Mouse (Mus musculus) B cell, adult 2 months (primary cell): ENCODE results near the gene Gmds.

ENCODE experiments used
- DNase-seq, 2 experiments: peaks; one replicate each; pipeline ENCODE4 v3.0.0; 2022

The Gmds gene

DNA sequence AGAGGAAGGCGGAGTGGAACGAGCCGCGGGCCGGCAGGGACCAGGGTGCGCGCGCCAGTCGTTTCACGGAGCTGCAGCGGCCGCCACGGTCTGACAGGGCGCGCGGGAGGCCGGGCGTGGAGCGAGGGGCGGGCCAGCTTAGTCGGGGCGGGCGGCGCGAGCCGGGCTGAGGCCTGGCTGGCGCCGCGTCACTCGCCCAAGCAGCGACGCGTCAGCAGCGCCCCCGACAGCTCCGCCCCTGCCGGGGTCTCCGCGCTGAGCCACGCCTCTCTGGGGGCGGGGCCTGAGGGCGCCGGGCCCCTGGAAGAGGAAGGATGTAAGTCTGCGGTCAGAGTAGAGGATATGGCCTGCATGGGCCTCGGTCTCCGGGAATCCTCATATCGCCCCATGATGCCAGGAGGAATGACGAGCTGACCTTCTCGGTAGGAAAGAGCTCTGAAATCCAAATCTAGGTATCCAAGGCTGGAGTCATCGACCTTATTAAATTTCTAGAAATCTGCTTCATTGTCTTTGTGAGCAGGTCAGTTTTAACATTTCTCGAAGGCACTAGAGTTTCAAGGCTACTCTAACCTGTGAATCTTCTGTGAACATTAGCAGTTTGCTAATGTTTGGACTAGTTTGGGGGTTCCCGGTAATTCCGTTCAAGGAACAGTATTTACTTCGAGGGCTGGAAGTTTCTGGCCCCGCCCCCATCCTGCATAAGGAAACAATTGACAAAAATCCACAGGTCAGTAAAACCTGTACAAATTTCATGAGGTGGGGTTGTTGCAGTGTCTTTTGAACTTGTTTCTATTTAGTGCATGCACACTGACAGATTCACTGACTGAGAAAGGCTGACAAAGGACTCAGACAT, at the start of gene Gmds:
Gmds (minus strand) TSS at position 228 of the 853 bp plus-strand sequence.
- peak; percentile 90 to 92 for DNase-seq

DNA sequence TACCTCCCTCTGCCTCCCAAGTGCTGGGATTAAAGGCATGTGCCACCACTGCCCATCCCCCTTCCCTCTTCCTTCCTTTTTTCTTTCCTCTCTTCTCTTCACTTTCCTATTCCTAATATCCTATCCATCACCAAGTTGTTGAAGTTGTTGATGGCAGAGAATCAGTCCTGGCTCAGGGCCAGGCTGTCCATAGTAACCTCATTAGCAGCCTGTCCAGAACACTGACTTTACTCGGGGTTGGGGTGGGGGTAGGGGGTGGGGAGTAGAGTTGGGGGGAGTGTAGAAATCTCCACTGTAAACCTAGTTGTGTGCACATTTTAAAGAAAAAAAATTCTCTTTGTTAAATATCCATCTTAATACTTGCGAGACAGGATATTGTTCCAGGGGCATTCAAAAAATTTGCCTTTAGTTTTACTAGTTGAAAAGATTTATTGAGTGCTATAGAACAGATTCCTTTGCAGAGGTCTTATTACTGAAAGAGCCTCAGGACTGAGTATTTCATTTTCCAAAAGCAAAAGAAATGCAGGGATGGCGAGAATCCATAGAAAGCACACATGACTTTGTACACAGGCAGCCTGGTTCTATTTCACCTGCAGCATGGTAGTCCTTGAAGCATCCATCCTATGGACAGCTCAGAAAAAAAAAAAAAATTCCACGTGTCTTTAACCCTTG, 47.0 kb upstream of the Gmds start:
- DNase-seq: no peak

GRCm38 (mm10) chr13:32382227-32383010, 43.9 kb upstream of the Gmds start:
- no peak for DNase-seq

DNA sequence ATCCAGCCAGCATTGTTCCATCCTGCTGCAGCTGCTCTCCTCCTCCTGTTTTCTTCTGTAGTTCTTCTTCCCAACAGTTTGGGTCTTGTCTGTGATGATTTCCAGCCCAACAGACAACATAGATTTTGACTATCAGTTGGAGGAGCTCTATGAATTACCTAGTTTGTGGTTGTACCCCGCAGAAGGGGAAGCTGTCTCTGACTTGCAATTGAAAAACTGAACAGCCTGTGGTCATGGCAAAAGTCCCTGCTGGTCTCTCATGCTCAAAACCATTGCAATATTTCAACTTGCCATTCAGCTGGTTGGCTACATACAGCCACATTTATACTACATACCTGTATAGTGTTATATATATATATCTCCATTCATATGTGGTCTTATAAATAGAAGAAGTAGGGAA, 40.1 kb upstream of the Gmds start:
- no peak for DNase-seq

DNA sequence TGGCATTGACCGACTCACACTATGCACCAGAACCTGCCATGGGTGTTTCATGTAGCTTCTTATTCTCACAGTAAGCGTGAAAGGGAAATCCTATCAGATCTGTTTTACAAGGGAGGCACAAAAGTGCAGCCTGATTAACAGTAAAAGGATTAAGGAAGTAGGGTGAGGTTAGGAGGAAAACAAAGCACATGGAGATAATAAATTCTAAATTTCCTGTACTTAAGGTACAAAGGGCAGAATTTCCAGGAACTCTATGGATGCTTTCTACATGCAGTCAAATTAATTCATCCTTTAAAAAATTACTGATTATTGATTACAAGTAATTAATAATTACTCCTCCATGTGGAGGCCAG, 34.0 kb upstream of the Gmds start:
- no peak for DNase-seq

GRCm38 (mm10) chr13:32371874-32372530, 33.5 kb upstream of the Gmds start:
- no peak for DNase-seq

GRCm38 (mm10) chr13:32370751-32371150, 32.2 kb upstream of the Gmds start:
- no peak for DNase-seq

- DNase-seq: no peak
Observed at GRCm38 (mm10) chr13:32370135-32370534, 31.6 kb upstream of the Gmds start.

DNA sequence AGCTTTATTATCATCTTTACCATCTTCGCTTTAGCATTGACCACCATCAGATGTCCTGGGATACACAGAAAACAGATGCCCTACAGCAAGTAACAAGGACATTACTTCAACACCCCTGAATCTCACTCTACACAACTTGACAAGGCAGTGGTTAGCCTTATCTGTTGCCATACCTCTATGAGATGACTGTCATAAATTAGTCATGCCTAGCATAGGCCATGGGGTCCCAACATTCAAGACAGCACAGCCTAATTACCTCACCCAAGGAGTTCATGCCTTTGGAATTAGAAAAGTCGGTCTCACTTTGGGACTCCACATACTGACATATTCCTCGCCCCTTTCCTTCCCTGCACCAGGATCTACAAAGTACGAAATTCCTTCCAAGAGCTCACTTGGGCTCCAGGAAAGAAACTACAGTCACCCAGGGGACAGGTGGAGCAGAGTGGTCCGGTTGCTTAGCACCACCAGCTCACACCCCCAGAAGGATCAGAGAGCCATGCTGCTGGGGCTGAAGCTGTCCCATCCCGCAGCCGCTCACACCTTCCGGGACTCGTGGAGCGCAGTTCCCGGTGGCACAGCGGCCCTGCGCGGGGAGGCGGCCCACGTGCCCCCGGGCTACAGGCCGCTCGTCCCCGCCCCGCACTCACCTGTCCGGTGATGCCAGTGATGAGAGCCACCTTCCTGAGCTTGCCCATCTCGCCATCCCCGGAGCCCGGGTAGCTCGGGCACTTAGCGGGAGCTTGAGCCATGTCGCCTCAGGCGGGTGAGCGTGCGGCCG, 616 bp downstream of the Gmds start:
- DNase-seq: no peak

- DNase-seq: no peak
Observed at GRCm38 (mm10) chr13:32318309-32318708, 20.2 kb downstream of the Gmds start.

- no peak for DNase-seq
Observed at GRCm38 (mm10) chr13:32317354-32317753, 21.2 kb downstream of the Gmds start.

- peak; percentile 70 for DNase-seq
Observed at GRCm38 (mm10) chr13:32312663-32313062, 25.9 kb downstream of the Gmds start.

DNA sequence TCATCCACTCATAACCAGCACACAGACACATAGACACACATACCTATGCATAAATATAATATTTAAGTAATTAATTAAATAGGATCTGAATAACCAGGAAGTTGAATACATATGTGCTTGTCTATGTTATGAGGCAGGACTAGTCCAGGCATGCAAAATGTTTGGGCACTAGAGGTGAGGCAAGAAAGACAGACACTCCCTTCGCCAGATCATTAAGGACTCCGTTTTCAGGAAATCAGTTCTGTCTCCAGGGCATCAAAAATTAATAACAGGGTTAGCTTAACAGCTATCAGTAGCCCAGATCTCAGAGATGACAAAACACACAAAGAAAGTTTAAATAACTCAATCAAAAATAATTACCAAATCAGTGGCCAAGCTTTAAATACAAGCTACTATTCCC, 27.1 kb downstream of the Gmds start:
- DNase-seq: no peak

GRCm38 (mm10) chr13:32298456-32298855, 40.1 kb downstream of the Gmds start:
- DNase-seq: no peak

- peak; percentile 33 to 45 for DNase-seq
Observed at GRCm38 (mm10) chr13:32297398-32297797, 41.1 kb downstream of the Gmds start.

- DNase-seq: no peak
Observed at GRCm38 (mm10) chr13:32294416-32295195, 43.9 kb downstream of the Gmds start.

DNA sequence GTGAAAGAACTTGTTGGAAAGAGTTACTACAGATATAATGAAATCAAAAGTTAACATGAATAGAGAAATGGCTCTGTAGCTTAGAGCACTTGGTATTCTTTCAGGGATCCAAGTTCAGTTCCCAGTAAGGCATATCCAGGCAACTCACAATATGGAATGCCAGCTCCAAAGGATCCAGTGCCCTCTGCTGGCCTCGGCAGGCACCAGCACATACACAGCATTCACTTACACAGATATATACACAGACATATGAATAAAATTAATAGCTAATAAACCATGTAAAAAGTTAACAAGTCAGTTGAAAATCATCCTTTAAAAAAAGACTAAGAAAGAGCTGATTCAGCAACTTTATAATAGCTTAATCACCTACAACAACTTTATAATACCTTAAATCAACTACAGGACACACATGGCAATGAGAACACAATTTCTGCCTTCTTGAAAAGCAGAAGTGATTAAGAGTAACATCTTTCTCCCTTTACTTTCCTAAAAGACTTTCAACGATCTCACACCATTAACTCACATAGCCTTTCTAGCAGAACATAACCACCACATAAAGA, 65.5 kb downstream of the Gmds start:
- DNase-seq: no peak

- DNase-seq: no peak
Observed at GRCm38 (mm10) chr13:32269757-32270156, 68.8 kb downstream of the Gmds start.

GRCm38 (mm10) chr13:32269261-32269660, 69.3 kb downstream of the Gmds start:
- no peak for DNase-seq

- DNase-seq: no peak
Observed at GRCm38 (mm10) chr13:32268284-32268683, 70.3 kb downstream of the Gmds start.

- DNase-seq: no peak
Observed at GRCm38 (mm10) chr13:32267184-32267775, 71.3 kb downstream of the Gmds start.
